Mouse (Mus musculus) ES-Bruce4 (cell line): ENCODE measurements around the gene Fst. TPM values are rescaled to one million over a fixed set of nuclear protein-coding genes. Genes with fewer than 3 reads are reported as not detected.

Source experiments
- H3K27ac ChIP-seq: 2 replicates; pipeline ENCODE4 v1.5.1; 2012; ENCODE audit warnings: low read length, inconsistent platforms; ENCODE audit not compliant: insufficient read depth
- H3K27me3 ChIP-seq: 2 replicates; pipeline ENCODE4 v1.6.1; 2012; ENCODE audit warnings: mild to moderate bottlenecking, low read length, inconsistent platforms; ENCODE audit not compliant: control insufficient read depth, poor library complexity, insufficient read depth, severe bottlenecking
- H3K36me3 ChIP-seq: 2 replicates; pipeline ENCODE4 v1.6.1; 2012; ENCODE audit warnings: inconsistent platforms, mild to moderate bottlenecking, low read length, moderate library complexity; ENCODE audit not compliant: control insufficient read depth, poor library complexity, insufficient read depth, severe bottlenecking
- H3K4me1 ChIP-seq: one replicate; pipeline ENCODE4 v1.8.1; 2011; ENCODE audit warnings: low read length; ENCODE audit not compliant: control insufficient read depth, insufficient read depth
- H3K4me3 ChIP-seq: 2 replicates; pipeline ENCODE4 v1.5.1; 2011; ENCODE audit warnings: low read depth, mild to moderate bottlenecking, low read length
- H3K9ac ChIP-seq: 2 replicates; pipeline ENCODE4 v1.6.1; 2012; ENCODE audit warnings: low read depth, mild to moderate bottlenecking, inconsistent platforms; ENCODE audit not compliant: poor library complexity, severe bottlenecking
- H3K9me3 ChIP-seq: replicated peaks from 2 replicates; pipeline ENCODE4 v1.6.1; 2012; ENCODE audit warnings: mild to moderate bottlenecking, low read length, inconsistent platforms; ENCODE audit not compliant: control insufficient read depth, poor library complexity, insufficient read depth, severe bottlenecking
- CTCF ChIP-seq: IDR thresholded peaks from one replicate; pipeline ENCODE4 v1.8.1; 2011; ENCODE audit warnings: low read depth, low read length
- EP300 ChIP-seq: IDR thresholded peaks from 2 replicates; pipeline ENCODE4 v1.6.1; 2011; ENCODE audit warnings: low read depth, low read length; ENCODE audit not compliant: insufficient read depth
- POLR2A ChIP-seq: IDR thresholded peaks from one replicate; pipeline ENCODE4 v1.8.1; 2011; ENCODE audit warnings: low read length; ENCODE audit not compliant: insufficient read depth
- polyA plus RNA-seq: library from polyadenylated mRNA; stranded (reverse); fragments of >200 nt; gene quantifications from 2 replicates; pipeline ENCODE4 v1.2.4, GENCODE M21; 2011; ENCODE audit warnings: low read depth; ENCODE audit not compliant: missing spikeins, insufficient read depth, insufficient read length

Fst gene
- polyA plus RNA-seq: 3.2 and 3.6 TPM in 2 replicates

DNA sequence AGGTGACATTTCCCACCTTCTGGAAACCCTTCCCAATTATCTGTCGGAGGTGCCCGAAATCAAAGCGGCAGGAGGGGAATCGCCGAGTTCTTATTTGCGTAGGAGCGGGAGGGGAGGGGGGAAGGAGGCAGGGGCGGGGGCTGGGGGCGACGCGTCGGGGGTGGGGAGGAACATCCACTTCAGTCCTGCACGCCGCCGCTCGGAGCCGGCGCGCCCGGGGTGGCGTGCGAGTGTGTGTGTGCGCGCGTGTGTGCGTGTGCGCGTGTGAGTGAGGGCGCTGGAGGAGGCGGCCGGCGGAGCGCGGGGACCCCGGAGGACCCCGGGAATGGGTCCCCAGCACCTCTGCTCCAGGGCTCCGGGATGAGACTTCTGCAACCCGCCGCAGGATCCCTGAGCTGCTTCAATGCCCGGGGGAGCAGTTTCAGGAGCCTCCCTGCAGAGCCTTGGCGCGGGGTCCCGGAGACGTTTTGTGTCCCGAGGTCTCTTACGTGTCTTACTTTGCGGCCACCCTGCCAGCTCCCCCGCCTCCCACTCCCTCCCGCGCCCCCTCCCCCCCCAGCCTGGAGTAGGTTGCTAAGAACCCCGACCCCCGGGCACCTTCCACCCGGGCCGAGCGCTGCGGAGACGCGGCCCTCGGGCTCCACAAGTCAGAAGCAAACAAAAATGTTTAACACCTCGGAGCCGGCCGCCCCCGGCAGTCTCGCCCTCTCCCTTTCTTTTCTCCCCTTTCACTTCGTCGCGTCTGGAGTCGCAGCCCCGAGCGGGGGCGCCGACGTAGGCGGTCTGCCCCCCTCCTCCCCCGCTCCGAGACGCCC lies at the start of gene Fst:
Fst (minus strand) TSS at position 66 of the 815 bp plus-strand sequence.
- Histone ChIP-seq H3K27ac (no peak within 1 kb of the TSS), H3K27me3 (peaks cover 25% of the 10 kb centered on the region), H3K9ac (peak within 1 kb of the TSS; percentile 76), H3K9me3 (no peaks in the 10 kb centered on the region), H3K4me1 (no peaks in the 10 kb centered on the region), H3K4me3 (peak within 1 kb of the TSS; percentile 67), H3K36me3 (no peaks in the 10 kb centered on the region)
- no peak for TF ChIP-seq POLR2A
- no peak for TF ChIP-seq EP300
- no peak for TF ChIP-seq CTCF

DNA sequence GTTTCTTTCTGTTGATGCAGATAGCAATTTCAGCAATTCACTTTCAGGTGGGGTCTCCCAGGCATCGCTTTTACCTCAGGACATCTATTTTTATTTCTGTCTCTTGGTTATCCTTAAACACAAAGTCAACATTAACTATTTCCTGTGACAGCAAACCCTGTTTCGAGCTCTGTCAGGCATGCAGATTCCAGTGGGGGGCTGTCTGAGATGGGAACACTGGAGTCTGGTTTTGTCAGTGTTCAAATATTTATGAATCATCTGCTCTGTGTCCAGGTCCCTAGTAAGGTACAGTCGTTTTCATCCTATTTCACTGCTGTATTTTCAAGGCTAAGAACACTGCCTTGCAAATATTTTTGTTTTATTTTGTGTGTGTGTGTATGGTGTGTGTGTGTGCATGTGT lies 35.1 kb upstream of the Fst start:
- H3K4me3 ChIP-seq: no peak overlapping the region
- no peaks in the 10 kb centered on the region for H3K9me3 ChIP-seq
- no peak overlapping the region for H3K27ac ChIP-seq
- no peaks in the 10 kb centered on the region for H3K27me3 ChIP-seq
- no peaks in the 10 kb centered on the region for H3K36me3 ChIP-seq
- no peak for TF ChIP-seq CTCF
- TF ChIP-seq POLR2A: no peak
- no peak for TF ChIP-seq EP300
- H3K9ac ChIP-seq: no peak overlapping the region
- H3K4me1 ChIP-seq: no peaks in the 10 kb centered on the region

DNA sequence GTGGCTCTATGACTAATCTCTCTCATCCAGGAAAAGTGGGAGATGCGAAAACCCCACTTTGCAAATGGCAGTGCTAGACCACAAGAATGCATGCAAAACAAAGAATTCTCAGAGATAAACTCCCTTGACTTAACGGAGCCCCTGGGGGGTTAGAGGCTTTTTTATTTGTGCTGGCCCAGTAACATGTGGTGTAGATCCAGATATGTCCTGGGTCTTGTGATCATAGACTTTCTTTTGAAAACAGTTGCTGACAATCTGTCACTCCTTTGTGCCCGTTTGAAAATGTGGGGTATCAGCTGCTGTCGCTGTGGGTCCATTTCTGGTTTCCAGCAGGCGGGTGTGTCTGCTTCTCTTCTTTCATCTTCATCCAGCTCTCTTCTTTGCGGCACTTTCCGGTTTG lies 29.4 kb upstream of the Fst start:
- Histone ChIP-seq H3K36me3 (no peaks in the 10 kb centered on the region), H3K27ac (no peak overlapping the region), H3K27me3 (no peaks in the 10 kb centered on the region; the same call in 1 of the 2 replicates), H3K9ac (no peak overlapping the region), H3K4me3 (no peak overlapping the region), H3K4me1 (no peaks in the 10 kb centered on the region), H3K9me3 (no peaks in the 10 kb centered on the region)
- TF ChIP-seq POLR2A (no peak), EP300 (no peak), CTCF (no peak)

DNA sequence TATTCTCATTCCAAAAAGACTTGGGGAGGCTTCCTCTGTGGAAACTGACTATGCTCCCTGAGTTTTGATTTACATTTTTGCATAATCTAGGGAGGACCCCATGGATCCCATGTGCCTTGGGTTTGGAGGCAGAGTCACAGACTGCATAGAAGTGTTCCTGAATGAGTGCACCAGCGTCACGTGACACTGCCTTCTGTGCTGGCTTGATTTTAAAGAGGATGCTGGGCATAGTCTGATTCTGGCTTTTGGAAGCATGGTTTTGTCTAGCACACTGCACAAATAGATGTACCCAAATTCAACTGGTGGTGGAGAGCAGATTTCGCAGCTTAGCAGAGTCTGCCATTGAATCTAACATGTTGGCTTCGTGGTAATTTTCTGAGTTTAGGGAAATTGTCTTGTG lies 19.6 kb upstream of the Fst start:
- Histone ChIP-seq H3K9me3 (peaks cover 6% of the 10 kb centered on the region; the same call in 1 of the 2 replicates), H3K27me3 (no peaks in the 10 kb centered on the region), H3K27ac (no peak overlapping the region), H3K36me3 (no peaks in the 10 kb centered on the region), H3K4me1 (no peaks in the 10 kb centered on the region), H3K9ac (no peak overlapping the region), H3K4me3 (no peak overlapping the region)
- TF ChIP-seq CTCF (no peak), POLR2A (no peak), EP300 (no peak)

DNA sequence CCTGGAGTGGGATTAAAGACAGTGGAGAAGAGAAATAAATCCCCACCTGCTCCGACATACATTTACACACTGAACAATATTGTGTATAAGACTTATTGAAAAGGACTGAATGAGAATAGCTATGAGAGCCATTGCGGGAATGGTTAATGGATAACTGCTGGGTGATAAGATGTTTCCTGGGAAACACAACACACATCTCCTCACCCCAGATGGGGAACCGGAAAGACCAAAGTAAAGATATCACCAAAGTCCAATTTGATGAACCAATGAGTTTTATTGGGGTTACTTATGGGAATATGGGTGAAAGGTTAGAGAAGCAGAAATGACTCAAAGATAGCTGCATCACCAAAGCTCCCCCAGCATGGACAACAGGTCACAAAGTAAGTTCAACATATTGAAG lies 11.2 kb upstream of the Fst start:
- H3K4me3 ChIP-seq: no peak overlapping the region
- H3K9ac ChIP-seq: no peak overlapping the region
- H3K27me3 ChIP-seq: no peaks in the 10 kb centered on the region
- no peaks in the 10 kb centered on the region for H3K9me3 ChIP-seq
- no peak overlapping the region for H3K27ac ChIP-seq
- H3K4me1 ChIP-seq: no peaks in the 10 kb centered on the region
- TF ChIP-seq CTCF (no peak), EP300 (no peak), POLR2A (no peak)
- H3K36me3 ChIP-seq: no peaks in the 10 kb centered on the region

DNA sequence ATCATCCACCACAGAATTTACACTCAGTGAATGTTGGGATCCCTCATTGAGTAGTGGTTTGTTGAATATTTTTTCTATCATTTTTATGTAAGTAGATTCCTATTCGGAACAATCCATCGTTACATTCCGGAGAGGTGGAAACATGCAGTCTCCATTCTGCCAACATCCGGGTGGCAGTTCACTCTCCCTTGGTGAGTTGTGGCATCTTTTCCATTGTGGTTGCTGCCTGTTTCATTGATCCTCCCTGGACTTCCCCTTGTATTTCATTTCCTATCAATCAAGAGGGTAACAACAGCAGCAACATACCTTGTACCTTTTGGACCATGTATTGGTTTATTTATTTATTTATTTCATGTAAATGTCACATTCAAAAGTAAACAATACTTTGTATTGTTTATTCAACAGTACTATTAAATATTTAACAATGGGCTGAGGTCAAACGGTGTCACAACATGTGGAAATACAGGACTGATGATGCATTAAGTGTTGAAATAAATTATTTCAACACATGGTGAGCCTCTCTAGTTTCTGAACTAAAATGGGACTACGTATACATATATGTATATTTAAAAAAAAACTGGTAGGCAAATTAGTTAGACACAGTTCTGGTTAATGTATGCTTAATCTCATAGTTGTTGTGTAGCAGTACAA lies 7.6 kb upstream of the Fst start:
- Histone ChIP-seq H3K4me1 (no peaks in the 10 kb centered on the region), H3K4me3 (no peak overlapping the region), H3K9ac (no peak overlapping the region), H3K9me3 (no peaks in the 10 kb centered on the region), H3K27me3 (0 out of 2 replicates have a peak, but pooled peaks cover 2% of the 10 kb centered on the region), H3K27ac (no peak overlapping the region), H3K36me3 (no peaks in the 10 kb centered on the region)
- TF ChIP-seq EP300: no peak
- no peak for TF ChIP-seq CTCF
- TF ChIP-seq POLR2A: no peak
